Mouse (Mus musculus) thymus, postnatal 14 days (tissue): ENCODE measurements around the gene Krt28.

Experiments used
- DNase-seq: peaks from one replicate; pipeline ENCODE4 v3.0.0; 2021

Krt28 gene

DNA sequence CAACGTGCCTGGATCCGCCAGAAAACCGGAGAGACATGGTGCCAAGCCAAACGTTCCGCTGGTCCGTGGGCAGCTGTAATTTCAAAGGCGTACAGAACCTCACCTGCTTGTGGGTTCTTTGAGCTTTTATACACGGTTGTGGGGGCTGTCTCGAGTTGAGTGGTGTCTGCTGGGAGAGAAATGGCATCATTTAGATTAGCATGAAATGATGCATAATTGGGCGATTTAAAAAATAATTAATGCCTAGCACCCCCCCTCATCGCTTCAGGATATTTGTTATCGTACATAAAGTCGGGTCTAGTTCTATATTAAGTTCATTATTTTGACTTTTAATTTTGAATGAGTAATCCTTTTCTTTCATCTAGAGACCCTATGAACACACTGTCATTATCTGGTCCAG is at the start of gene Krt28:
Gene Krt28, minus strand, starts transcription at position 101 of the 400 bp plus-strand sequence.
- DNase-seq, result no peak

DNA sequence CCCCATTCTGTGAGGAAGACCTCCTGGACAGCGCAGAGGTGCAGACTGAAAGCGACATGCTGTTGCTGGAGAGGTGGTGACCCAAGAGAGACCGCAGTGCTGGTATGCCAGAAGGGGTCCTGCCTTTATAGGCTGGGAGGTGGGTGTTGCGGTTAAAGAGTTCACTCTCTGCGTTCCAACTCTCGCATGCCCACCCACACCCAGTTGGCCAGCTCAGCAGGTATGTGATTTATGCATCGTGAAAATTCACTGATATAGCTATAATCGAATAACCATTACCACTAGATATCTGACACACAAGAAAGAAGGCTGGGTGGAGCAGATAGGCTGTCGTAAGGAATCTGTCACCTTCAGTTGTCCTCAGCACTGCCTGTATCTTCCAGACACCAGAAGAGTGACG is 47.5 kb upstream of the Krt28 start, which contains the start of gene Krt12:
Gene Krt12, minus strand, starts transcription at position 101 of the 400 bp plus-strand sequence.
- DNase-seq, result no peak

DNA sequence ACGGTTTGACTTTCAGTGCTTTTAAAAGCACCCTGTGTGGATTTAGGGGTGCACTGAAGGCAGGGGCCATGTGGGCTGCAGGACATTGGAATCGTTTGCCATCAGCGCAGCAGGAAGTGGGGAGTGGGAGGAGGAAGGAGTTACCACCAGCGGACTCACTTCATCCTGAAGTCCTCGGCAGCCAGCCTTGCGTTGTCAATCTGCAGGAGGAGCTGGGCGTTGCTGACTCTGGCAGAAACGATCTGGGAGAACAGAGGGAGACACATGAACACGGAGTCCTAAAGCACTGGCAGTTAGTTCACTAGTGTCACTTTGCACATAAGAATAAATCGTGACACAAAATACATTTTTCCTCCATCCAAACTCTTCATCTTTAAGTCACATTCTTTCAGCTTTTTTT is 45.9 kb upstream of the Krt28 start:
- DNase-seq, result no peak

DNA sequence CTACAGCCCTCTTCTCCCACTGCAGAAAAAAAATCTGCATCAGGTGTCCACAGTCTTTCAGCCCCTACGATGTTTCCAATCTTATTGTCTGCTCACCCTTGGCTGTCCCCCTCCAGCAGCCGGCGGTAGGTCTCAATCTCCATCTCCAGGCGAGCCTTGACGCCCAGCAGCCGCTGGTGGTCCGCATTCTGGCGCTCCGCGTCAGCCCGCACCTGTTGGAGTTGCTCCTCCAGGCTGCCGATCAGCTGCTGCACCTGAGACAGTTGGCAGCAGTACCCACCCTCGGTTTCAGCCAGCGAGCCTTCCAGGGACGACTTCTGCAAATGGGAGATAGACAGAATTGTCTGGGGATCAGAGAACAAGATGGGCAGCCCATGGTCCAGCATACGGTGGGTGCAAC is 43.1 kb upstream of the Krt28 start:
- no peak for DNase-seq

DNA sequence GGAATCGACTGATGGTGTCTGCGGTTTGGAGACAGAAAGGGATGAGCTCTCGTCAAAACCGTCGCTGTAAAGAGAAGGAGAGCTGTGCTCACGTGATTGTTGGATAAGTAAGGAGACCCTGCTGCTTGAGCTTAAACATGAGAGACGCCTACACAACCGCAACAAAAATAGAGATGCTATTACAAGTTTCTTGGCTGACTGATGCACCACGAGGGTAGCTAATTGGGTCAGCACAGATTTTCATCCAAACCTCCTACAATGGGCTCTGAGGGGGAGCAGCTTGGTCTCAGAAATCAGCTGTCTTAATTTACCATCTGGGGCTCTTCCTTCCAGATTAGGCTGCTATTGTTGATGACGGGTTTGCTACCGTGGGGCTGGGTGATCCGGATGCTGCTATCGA is 42.2 kb upstream of the Krt28 start:
- DNase-seq, result no peak

DNA sequence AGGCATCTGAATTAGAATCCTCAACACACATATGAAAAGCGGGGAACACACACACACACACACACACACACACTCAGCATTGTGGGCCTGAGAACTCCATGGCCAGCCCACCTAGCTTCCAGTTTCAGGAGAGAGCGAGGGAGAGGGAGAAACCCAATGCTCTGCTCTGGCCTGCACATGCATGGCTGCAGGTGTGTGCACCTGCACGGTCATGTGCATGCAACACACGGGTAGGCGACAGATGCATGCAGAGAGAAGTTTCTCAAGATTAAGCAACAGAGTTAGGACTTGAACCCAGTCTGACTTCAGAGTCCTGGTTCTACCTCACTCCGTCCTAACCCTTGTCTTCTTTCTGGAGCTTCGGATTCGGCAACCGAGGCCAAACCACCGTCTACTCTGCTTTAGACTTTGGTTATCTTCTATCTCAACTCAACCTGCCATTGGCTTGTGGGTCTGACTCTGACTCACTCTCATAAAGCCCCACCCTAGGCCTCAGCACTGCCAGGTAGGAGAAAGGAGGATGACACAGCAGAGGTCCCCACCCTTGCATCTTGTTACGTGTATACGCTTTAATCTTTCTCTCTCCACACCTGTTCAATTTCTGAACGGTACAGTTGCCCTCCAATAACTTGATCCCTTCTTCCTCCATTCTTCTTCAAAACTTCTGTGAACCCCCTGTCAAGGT is 39.9 kb upstream of the Krt28 start:
- DNase-seq, result no peak

DNA sequence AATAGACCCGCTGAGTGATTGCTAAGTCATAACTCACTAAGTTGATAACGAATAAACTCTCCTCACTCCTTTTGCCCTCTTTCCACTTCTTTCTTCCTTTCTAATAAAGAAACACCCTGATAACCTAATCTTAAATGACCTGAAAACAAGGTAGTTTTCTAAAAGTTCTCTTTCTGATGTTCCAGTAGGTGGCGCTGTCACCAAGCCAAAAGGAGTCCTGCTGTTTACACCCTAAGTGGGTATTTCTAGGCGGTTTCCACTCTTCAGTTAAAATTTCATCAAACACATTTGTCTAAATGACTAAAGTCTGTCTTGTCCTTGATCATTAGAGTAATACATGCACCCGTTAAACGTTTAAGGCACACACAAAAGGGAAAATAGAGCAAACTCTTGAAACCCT is 38.5 kb upstream of the Krt28 start:
- peak; percentile 17 for DNase-seq

DNA sequence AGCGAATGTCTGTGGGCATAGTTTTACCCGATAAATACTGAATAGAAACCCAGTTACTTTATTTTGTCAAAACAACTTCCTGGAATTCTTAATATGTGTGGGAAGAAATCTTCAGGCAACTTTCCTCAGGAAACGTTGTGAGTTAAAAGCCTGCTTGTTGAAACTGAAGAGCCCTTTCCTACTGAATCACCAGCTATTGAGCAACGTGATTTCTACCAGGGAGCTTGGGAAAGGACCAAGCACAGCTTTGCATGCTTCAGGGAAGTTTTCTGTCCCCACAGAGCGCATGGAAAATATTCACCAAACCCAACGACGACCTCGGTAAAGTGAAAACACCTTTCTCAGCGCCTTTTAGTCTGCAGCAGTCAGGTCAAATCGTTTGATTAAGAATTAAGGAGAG is 31.5 kb upstream of the Krt28 start:
- DNase-seq, result no peak

DNA sequence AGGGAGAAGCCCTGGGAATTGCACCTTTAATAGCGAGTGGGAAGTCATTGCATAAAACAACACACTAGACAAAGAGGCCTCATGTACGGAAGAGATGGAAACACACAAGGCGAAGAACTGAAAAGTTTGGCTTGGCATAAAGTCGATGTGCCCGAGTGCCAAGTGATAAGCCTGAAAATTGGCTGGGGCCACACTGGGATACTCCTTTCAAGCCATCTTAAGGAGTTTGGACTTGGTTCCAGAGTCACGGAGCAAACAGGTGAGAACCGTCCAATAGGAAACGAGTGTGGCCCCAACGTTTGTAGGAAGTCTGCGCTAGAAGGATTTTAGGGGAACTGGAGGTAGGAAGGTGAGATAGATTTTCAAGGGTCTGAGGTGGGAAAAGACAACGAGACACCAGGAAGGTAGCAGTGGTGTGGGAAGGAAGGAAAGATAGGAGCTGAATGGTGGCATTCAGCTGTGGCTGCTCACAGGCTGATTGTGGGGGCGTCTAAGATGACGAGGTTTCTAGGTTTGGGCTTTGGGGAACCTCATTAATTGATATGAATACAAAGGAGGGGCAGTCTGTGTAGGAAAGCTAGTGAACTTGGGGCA is 25.4 kb upstream of the Krt28 start:
- DNase-seq, result no peak

DNA sequence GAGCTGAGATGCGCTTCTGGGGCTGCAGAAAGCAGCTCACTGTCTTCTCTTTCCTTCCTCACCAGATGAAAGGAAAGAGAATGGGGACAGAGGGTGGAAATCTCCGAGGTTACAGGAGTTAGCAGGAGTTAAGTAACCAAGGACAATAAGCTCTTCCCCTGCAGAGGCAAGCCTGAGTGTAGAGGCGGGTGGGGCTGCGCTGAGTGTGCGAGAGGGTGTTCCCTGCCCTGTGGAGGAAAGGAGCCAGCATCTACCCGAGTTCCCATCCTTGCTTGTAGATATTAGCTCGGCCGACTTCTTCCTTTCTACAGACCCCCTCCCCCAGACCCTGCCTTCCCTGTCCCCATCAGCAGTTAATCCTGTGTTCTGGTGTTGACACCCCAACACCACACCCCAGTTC is 24.1 kb upstream of the Krt28 start:
- DNase-seq, result no peak

DNA sequence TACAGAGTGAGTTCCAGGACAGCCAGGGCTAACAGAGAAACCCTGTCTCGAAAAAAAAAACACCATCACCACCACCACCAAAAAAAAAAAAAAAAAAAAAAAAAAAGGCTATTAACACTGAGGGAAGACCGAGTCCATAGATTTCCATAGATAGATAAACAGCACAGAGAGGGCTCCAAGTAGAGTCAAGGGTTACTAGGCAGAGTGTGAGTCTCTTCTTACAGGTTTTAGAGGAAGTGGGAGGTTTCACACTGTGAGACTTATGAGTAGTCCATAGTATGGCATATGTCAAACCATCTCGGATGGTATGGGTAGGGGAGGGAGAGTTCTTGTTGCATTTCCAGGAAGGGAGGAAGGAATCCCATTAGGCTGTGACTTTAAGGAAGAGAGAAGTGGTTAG is 23.4 kb upstream of the Krt28 start:
- no peak for DNase-seq

DNA sequence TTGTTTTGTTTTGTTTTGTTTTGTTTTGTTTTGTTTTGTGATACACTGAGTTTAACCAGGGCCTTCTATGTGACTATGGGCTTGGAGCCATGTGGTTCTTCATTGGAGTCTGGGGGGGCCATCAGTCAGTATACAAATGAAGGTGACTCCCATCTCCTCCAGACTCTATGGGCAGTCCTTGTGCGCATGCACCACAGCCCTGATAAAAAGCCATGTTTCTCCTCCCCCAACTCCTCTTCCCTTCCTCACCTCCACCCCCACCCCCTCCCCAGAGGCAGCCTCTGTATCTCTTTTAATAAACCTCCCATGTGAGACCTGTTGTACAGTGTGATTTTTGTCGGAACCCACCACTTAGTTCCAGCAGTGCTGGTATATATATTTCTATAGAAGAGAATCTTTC is 22.0 kb upstream of the Krt28 start:
- no peak for DNase-seq

DNA sequence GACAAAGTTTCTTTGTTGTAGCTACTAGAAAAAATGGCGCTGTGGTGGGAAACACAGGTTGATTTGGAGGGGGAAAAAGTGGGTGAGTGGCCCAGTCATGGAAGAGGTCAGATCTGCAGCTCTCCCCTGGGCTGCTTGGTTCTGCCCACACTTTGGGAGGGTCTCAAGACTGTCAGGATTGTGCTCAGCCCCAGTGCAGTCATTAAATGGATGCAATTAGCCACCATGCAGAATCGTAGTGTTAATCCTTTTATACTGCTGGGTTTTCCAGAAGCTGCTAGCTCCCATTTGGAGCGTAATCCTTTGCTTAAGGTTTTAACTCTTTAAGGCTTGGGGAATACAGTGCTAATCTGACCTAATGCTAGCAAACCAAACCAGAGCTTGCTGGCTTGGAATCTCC is 21.3 kb upstream of the Krt28 start:
- no peak for DNase-seq

DNA sequence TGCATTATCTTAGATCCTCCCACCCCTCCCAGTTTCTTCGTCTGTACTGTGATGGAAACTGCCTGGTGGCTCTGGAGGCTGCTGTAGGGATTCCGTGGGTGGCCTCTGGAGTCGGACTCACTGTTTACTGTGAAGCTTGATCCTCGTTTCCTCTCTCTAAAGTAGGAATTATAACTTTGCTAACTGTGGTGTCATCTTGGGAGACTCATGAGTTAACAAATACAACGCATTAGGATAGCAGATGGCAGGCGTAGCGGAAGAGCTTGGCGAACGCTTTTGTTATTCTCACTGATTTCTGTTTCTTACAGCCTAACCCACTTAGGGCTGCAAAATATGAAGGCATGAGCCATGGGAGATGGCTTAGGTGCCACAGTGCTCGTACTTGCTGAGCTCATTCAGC is 17.8 kb upstream of the Krt28 start:
- DNase-seq, result no peak

DNA sequence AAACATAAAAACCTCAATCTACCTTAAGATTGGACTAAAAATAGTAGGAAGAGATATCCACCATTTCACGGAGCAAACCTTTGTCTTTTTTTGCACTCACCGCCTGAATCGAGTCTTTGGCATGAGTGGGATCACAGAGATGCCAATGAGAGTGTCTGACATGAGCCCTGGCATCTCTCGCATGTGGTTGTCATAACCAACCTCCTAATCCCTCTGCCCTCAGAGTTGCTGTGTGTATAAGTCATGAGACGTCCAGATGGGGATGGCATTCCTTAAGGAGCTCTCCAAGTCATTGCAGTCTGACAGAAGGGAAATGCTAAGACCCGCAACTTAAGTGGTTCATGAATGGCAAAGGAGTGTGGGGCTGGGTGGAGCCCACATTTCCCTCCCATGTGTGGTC is 16.7 kb upstream of the Krt28 start:
- DNase-seq, result no peak

DNA sequence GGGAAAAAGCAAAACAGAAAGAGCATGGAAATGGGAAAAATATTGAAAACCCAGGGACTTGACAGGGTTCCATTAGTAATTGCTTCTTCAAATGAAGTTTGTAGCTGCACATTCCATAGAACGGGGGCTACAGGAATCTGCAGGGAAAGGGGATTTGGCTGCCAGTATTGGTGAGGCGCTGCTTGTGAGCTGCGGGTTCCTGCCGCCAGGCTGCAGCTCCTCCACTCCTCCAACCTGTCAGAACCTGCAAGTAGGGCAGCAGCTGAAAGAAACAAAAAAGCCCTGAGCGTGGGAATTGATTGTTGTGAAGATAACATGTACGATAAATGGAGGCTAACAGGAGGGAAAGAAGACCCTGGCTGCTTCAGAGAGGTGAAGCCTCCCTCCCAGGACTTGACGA is 16.2 kb upstream of the Krt28 start:
- no peak for DNase-seq

DNA sequence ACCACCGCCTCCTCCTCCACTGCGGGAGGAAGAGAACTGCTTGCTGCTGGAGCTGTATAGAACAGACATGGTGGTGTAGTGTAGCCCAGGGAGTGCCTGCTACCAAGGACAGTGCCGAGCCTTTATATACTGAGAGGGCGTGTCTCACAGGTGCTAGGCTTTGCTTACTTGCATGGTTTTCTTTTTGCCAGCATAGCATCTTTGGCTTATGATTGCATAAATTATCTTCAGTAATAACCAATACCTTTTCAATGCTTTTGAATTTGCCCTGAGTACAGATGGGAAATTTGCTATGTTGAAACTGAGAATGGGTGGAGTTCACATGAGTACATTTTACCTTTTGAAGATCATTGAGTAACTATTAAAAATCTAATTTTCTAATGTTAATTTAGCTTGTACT is 14.6 kb upstream of the Krt28 start, which contains the start of gene Krt10:
Gene Krt10, minus strand, starts transcription at position 101 of the 400 bp plus-strand sequence.
- DNase-seq, result no peak

DNA sequence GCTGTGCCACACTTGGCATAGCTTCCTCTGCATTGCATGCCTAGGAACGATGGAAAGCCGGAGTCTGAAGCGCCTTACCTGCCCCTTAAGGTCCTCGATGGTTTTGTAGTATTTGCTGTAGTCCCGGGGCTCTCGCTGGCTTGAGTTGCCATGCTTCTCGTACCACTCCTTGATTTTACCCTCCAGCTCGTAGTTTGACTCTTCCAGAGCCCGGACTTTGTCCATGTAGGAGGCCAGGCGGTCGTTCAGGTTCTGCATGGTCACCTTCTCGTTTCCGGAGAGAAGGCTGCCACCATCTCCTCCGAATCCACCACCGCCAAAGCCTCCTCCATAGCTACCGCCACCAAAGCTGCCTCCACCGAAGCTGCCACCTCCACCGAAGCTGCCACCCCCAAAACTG is 14.0 kb upstream of the Krt28 start:
- DNase-seq, result no peak

DNA sequence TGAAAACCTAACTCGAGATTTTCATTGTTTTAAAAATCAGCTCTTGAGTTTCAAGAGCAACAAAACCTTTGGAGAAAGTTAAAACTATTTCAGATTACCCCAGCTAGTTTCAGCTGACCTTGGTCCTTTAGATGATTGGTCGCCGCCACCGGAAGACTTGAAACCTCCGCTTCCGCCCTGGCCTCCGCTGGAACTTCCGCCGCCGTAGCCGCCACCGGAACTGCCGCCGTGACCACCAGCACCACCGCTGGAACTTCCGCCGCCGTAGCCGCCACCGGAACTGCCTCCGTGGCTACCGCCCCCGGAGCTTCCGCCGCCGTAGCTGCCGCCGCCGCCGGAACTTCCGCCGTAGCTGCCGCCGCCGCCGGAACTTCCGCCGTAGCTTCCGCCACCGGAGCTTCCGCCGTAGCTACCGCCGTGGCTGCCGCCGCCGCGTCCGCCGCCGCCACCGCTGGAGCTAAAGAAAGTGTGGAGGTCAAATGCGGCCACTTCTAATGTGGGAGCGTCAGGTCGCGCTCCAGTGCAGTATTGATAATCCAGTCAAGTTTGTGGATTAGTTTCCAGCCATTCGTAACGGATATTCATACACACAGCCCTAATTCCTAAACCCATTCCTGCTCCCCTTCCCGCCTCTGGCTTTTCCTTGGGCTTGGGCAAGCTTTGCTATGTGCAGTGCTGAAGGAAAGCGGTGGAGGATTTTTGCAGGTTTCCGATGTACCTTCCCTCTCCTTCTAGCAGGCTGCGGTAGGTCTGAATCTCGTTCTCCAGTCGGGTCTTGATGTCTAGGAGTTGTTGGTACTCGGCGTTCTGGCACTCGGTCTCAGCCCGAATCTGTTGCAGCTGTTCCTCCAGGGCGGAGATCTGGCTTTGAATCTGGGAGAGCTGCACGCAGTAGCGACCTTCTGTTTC is 11.4 kb upstream of the Krt28 start:
- peak; percentile 80 for DNase-seq

DNA sequence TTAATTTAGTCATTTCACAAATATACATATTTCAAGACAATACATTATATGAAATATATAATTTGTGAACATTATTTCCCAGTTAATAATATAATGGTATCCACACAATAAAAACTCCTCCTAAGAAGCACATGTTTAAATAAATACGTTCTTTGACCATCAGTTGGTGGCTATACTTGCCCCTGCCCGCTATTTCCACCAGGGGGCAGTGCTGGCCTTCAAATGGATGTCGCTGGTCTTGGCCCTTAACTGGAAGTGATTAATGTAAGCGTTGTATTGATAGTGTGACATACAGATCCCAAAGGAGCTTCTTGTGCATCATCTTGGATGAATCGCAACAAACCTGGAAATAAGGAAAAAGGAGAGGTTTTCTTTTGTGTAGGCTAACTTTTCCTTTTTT is 4.9 kb upstream of the Krt28 start:
- DNase-seq, result peak; percentile 72

DNA sequence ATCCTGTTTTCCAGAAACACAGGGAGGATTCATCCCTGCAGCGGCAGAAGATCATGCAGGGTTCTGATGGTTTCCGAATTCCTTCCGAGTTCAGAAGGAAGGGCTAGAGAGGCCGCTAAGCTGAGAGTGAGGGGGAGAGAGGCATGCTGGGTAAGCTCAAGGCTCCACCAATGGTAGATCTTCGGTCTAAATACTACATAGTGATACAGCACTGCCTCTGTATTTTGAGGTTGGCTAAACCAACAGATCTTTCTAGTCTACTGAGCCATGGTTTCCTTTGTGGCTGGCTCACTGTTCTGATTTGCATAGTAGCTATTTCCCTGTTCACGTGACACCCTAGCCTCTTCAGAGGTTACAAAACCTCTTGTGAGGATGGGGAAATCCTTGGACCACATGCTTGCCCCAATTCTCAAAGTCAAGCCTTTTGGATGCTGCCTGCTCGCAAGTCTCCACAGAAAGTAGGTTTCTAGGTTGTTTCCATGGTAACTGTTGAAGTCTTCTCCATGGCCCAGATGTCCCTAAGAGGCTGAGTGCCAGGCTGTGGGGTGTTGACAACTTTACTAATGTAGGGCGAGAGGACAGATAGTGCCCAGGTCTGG is 4.8 kb downstream of the Krt28 start:
- peak; percentile 11 for DNase-seq

DNA sequence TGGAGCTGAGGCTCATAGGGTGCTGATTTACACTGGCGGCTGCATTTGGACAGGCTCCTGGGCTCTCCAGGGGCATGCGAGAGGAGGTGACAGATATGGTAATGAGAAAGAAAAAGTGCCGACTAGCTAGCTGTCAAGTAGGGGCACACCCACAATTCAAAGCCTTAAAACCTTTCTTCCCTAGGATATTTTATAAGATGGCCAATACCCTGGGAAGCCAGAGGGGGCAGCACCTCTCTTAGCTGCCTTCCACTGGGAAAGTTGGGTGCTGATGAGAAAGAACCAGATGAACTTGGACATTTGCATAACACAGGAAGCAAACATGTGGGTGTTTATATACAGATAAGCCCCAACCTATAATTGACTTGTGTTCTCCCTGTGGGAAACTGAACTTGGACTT is 5.5 kb downstream of the Krt28 start:
- peak; percentile 13 for DNase-seq

DNA sequence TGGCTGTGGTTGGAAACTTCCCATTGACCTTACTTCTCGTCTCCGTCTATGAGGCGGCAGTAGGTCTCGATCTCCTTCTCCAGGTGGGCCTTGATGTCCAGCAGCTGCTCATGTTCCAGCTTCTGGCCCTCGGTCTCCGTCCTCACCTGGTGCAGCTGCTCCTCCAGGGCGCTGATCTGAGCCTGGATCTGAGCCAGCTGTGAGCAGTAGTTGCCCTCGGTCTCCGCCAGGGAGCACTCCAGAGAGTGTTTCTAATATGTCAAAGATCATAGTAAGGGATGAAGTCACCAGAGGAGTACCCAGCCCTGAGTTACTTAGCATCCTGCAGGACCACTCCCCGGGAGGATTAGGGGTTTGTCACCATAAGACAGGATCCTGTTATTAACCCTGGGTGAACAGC is 7.9 kb downstream of the Krt28 start:
- DNase-seq, result peak; percentile 25

DNA sequence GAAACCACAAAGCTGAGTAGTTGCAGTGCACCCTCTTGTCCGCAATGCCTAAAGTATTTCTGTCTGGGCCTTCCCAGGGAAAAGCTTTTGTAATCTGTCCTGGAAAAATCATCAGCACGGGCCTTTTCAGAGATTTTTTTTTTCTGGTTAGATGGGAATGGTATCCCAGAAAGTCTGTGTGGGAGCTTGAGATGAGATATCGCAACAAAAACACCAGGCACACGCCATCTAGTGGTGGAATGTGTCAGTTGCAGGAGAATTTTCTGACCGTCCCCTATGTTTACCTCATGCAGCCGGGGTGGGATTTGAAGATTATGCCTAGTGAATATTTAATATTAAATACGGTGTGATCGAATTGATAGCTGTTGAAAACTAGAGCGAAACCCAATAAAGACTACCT is 10.3 kb downstream of the Krt28 start:
- no peak for DNase-seq
